Mouse (Mus musculus): ENCODE measurements around the gene Nr4a1.

Nr4a1 gene

GRCm38 (mm10) chr15:101253886-101254795 is at the start of gene Nr4a1:
Gene Nr4a1, plus strand, starts transcription at chr15:101254269.
- peak; percentile 56 for DNase-seq (ENCODE audit: low spot score)

GRCm38 (mm10) chr15:101204781-101205180 is 49.3 kb upstream of the Nr4a1 start:
- DNase-seq (ENCODE audit: low spot score) = no peak

GRCm38 (mm10) chr15:101210228-101210627 is 43.8 kb upstream of the Nr4a1 start:
- DNase-seq (ENCODE audit: low spot score) = peak; percentile 68

- DNase-seq (ENCODE audit: low spot score) = no peak
These were observed 43.0 kb upstream of the Nr4a1 start for GRCm38 (mm10) chr15:101210998-101211613.

GRCm38 (mm10) chr15:101212435-101212834 is 41.6 kb upstream of the Nr4a1 start:
- DNase-seq (ENCODE audit: low spot score) = no peak

- no peak for DNase-seq (ENCODE audit: low spot score)
These were observed 38.9 kb upstream of the Nr4a1 start for GRCm38 (mm10) chr15:101215136-101215535.

- peak; percentile 52 for DNase-seq (ENCODE audit: low spot score)
These were observed 38.0 kb upstream of the Nr4a1 start for GRCm38 (mm10) chr15:101216036-101216435.

- no peak for DNase-seq (ENCODE audit: low spot score)
These were observed 33.2 kb upstream of the Nr4a1 start for GRCm38 (mm10) chr15:101220905-101221297.

GRCm38 (mm10) chr15:101221298-101222104 is 32.6 kb upstream of the Nr4a1 start:
- peak; percentile 88 for DNase-seq (ENCODE audit: low spot score)

GRCm38 (mm10) chr15:101222897-101223482 is 31.1 kb upstream of the Nr4a1 start:
- no peak for DNase-seq (ENCODE audit: low spot score)

- no peak for DNase-seq (ENCODE audit: low spot score)
These were observed 30.5 kb upstream of the Nr4a1 start for GRCm38 (mm10) chr15:101223596-101223995.

- peak; percentile 70 for DNase-seq (ENCODE audit: low spot score)
These were observed 29.8 kb upstream of the Nr4a1 start, which contains the start of gene Grasp for GRCm38 (mm10) chr15:101224006-101224906. Gene Grasp, plus strand, starts transcription at chr15:101224188.

GRCm38 (mm10) chr15:101224977-101225376 is 29.1 kb upstream of the Nr4a1 start:
- DNase-seq (ENCODE audit: low spot score) = no peak

GRCm38 (mm10) chr15:101227971-101228370 is 26.1 kb upstream of the Nr4a1 start:
- DNase-seq (ENCODE audit: low spot score) = no peak

GRCm38 (mm10) chr15:101228866-101229590 is 25.0 kb upstream of the Nr4a1 start:
- DNase-seq (ENCODE audit: low spot score) = peak; percentile 78

GRCm38 (mm10) chr15:101230503-101230902 is 23.6 kb upstream of the Nr4a1 start:
- DNase-seq (ENCODE audit: low spot score) = no peak

GRCm38 (mm10) chr15:101230995-101231647 is 22.9 kb upstream of the Nr4a1 start:
- peak; percentile 46 for DNase-seq (ENCODE audit: low spot score)

GRCm38 (mm10) chr15:101231648-101232180 is 22.4 kb upstream of the Nr4a1 start:
- DNase-seq (ENCODE audit: low spot score) = no peak

GRCm38 (mm10) chr15:101232607-101233006 is 21.5 kb upstream of the Nr4a1 start:
- no peak for DNase-seq (ENCODE audit: low spot score)
